Mouse (Mus musculus) heart, postnatal 0 days (tissue): Measurements from ENCODE around the gene Urod. TPM values are rescaled to one million over a fixed set of nuclear protein-coding genes. Genes with fewer than 3 reads are reported as not detected.

Experiments
- ATAC-seq: fragments of 200-750 bp; cut with Nextera tagmentation; 2 replicates; pipeline ENCODE4 v1.8.0; 2017; ENCODE audit warnings: low read depth, moderate number of reproducible peaks, moderate library complexity; ENCODE audit not compliant: insufficient read depth
- DNase-seq: peaks from one replicate; pipeline ENCODE4 v3.0.0-alpha.2; 2016; ENCODE audit warnings: low spot score
- H3K27ac ChIP-seq: fragments of 300-500 bp; sonication (generic); 2 replicates; pipeline ENCODE4 v1.5.1; 2014; ENCODE audit warnings: low read depth, mild to moderate bottlenecking
- H3K27me3 ChIP-seq: fragments of 300-500 bp; sonication (generic); 2 replicates; pipeline ENCODE4 v1.6.1; 2014; ENCODE audit warnings: low read length, mixed read lengths; ENCODE audit not compliant: control insufficient read depth, insufficient read depth
- H3K36me3 ChIP-seq: fragments of 300-500 bp; sonication (generic); replicated peaks from 2 replicates; pipeline ENCODE4 v1.6.1; 2014; ENCODE audit warnings: low read length, mixed read lengths; ENCODE audit not compliant: control insufficient read depth, insufficient read depth
- H3K4me1 ChIP-seq: fragments of 300-500 bp; sonication (generic); 2 replicates; pipeline ENCODE4 v1.6.1; 2014; ENCODE audit warnings: antibody characterized with exemption; ENCODE audit not compliant: control insufficient read depth, insufficient read depth
- H3K4me2 ChIP-seq: fragments of 300-500 bp; sonication (generic); 2 replicates; pipeline ENCODE4 v1.6.1; 2014; ENCODE audit warnings: low read depth, mild to moderate bottlenecking, low read length, moderate library complexity
- H3K4me3 ChIP-seq: fragments of 300-500 bp; sonication (generic); 2 replicates; pipeline ENCODE4 v1.5.1; 2014; ENCODE audit warnings: low read depth, low read length
- H3K9ac ChIP-seq: fragments of 300-500 bp; sonication (generic); replicated peaks from 2 replicates; pipeline ENCODE4 v1.6.1; 2014; ENCODE audit warnings: low read depth, low read length, mixed read lengths
- H3K9me3 ChIP-seq: fragments of 300-500 bp; sonication (generic); replicated peaks from 2 replicates; pipeline ENCODE4 v1.6.1; 2016; ENCODE audit warnings: low read length; ENCODE audit not compliant: control insufficient read depth
- CTCF ChIP-seq: IDR thresholded peaks from 2 replicates; pipeline ENCODE4 v1.5.1; 2016; ENCODE audit warnings: antibody characterized with exemption, control low read depth, low read depth
- EP300 ChIP-seq: IDR thresholded peaks from 2 replicates; pipeline ENCODE4 v1.6.1; 2016; ENCODE audit warnings: antibody characterized with exemption, low read depth
- WGBS: fragments of 180-500 bp; shearing (Covaris S2); extraction: QIAGEN DNeasy Blood & Tissue Kit; methylation state at CpG from one replicate; pipeline ENCODE4 v1.1.7; 2014; 5-methylcytosine and 5-hydroxymethylcytosine counted together
- polyA plus RNA-seq: library from polyadenylated mRNA; unstranded; fragments of >200 nt; fragmentation: Nextera tagmentation; extraction: Ambion mirVana; gene quantifications from 2 replicates; pipeline ENCODE4 v1.2.1, GENCODE M21; 2015
- total RNA-seq: library from RNA; depleted of rRNA; stranded (reverse); fragments of >200 nt; gene quantifications from 2 replicates; pipeline ENCODE4 v1.2.3, GENCODE M21; 2014; ENCODE audit warnings: low replicate concordance

The Urod gene
- total and polyA plus RNA-seq, 2 experiments from 2014 or later: 103 to 110 TPM

DNA sequence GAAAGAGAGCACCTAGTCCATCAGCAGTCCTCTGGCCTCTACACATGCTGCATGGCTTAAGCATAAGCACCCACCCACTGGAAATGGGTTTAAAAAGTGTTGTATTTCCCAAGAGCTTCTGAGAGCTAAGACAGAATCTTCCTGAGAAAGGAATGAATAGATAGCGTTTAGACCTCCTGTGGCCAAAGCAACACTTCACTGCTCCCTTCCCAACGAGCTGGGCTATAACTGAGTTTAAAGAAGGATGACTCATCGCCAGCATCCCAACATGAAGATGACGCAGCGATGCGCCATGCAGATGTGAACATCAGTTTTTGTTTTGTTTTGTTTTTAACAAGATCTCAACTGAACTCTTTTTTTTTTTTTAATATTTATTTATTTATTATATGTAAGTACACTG is 19.4 kb upstream of the Urod start:
- H3K27ac ChIP-seq: no peak overlapping the region

DNA sequence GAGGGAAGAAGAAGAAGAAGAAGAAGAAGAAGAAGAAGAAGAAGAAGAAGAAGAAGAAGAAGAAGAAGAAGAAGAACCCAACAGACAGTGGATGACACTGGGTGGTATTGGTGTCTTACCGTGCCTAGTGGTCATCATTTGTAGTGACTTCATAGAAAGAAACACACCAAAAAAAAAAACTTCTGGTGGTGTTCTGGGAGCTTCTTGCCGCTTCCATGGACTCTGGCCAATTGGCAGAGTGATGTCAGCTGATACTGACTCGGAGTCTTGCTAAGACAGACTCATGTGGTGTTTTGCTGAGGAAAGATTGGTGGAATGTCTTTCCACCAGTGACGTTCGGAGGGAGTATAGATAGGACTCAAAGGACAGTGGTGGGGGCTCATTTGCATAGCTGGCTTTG is 16.0 kb upstream of the Urod start:
- Histone ChIP-seq H3K27me3 (no peaks in the 10 kb centered on the region), H3K36me3 (no peaks in the 10 kb centered on the region), H3K4me2 (no peak overlapping the region), H3K4me1 (no peaks in the 10 kb centered on the region), H3K9ac (no peak overlapping the region), H3K4me3 (no peak overlapping the region), H3K9me3 (no peaks in the 10 kb centered on the region), H3K27ac (no peak overlapping the region)
- TF ChIP-seq CTCF (no peak), EP300 (no peak)
- no peak for ATAC-seq
- DNase-seq: no peak
- 62% methylated on average over 5 of the region's 5 CpGs for WGBS

More for the DNA sequence above, 19.4 kb upstream of the Urod start:
- Histone ChIP-seq H3K9me3 (no peaks in the 10 kb centered on the region), H3K9ac (no peak overlapping the region), H3K27me3 (no peaks in the 10 kb centered on the region), H3K4me1 (no peaks in the 10 kb centered on the region), H3K36me3 (no peaks in the 10 kb centered on the region), H3K4me2 (no peak overlapping the region), H3K4me3 (no peak overlapping the region)
- TF ChIP-seq EP300 (no peak), CTCF (no peak)
- ATAC-seq: no peak
- WGBS: 72% methylated on average over 6 of the region's 6 CpGs
- no peak for DNase-seq

DNA sequence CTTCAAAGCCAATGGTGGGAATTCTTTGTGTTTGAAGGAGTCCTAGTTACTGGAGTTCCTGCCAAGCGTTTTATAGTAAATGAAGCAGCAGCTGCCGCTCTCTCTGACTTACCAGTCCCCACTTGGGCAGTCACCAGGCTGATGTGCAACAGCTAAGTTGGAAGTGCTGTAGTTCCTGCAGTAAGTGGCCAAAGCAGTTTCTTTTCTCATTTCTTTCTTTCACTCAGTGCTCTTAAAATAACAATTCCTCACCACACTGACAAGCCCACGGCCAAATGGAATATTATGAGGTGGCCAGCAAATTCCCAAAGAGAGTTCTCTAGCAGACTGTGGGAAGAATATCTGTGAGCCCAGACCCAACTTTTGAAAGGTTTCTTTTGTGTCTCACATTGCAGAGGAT is 12.8 kb upstream of the Urod start:
- no peaks in the 10 kb centered on the region for H3K4me1 ChIP-seq
- H3K27me3 ChIP-seq: no peaks in the 10 kb centered on the region
- H3K9me3 ChIP-seq: no peaks in the 10 kb centered on the region
- no peak overlapping the region for H3K4me2 ChIP-seq
- TF ChIP-seq CTCF (no peak), EP300 (no peak)
- peaks cover 21% of the 10 kb centered on the region for H3K36me3 ChIP-seq
- no peak overlapping the region for H3K9ac ChIP-seq
- no peak overlapping the region for H3K4me3 ChIP-seq
- ATAC-seq (no peak), DNase-seq (no peak)
- 56% methylated on average over 3 of the region's 3 CpGs for WGBS
- H3K27ac ChIP-seq: no peak overlapping the region

DNA sequence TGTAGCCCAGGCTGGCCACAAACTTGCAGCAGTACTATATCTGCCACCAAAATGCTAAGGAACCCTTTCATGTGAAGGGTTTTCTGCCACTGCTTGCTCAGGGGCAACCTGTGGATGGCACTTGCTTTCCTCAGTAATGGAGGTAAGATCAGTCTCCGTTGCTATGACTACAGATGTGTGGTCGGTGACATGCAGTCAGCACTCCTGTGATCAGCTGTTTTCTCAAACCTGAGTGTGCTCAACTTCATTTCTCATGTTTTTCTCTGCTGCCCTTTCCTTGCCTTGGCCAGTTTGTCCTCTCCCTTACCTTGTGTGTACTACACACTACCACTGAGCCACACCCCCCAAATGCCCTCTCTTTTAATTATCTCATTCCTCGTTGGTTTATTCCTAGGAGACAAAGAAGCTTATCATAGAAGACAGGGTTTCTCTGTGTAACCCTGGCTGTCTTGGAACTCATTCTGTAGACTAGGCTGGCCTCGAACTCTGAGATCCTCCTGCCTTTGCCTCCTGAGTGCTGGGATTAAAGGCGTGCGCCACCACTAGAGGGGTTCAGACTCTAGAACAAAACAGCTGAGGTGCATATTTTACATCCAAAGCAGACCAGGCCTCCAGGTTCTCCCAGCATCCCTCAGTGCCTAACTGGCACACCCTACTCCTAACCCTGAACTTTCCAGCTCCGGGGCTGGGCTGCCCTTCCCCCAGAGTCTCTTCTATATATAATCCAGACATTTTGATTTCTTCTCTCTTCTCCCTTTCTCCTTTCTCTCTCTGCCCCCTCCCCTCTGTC is 11.6 kb upstream of the Urod start:
- peaks cover 32% of the 10 kb centered on the region for H3K36me3 ChIP-seq
- no peak overlapping the region for H3K27ac ChIP-seq
- H3K4me3 ChIP-seq: no peak overlapping the region
- H3K9ac ChIP-seq: no peak overlapping the region
- no peaks in the 10 kb centered on the region for H3K27me3 ChIP-seq
- ATAC-seq: no peak
- TF ChIP-seq EP300 (no peak), CTCF (0 out of 2 replicates have a peak, but pooled peaks have one; percentile 2)
- 60% methylated on average over 7 of the region's 7 CpGs for WGBS
- DNase-seq: no peak
- H3K9me3 ChIP-seq: no peaks in the 10 kb centered on the region
- H3K4me2 ChIP-seq: no peak overlapping the region
- H3K4me1 ChIP-seq: no peaks in the 10 kb centered on the region

DNA sequence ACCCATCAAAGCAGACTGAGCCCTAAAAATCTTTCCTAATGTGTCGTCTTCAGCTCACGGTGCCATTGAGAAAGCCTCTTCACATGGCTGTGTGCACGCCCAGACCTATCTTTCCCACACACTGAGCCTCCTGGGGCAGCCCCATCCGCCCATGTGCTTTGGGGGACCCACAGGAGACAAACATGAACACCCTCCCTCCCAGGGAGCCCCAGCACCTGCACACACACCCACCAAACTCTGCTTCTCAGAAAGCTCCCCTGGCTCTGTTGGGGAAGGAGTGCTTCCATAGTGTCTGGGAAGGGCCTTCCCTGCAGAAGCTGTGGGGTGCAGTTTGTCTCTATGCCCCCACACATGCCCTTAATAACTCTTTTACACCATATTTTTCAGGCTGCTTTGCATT is 10.4 kb upstream of the Urod start:
- H3K4me3 ChIP-seq: no peak overlapping the region
- no peaks in the 10 kb centered on the region for H3K4me1 ChIP-seq
- no peak overlapping the region for H3K9ac ChIP-seq
- H3K9me3 ChIP-seq: no peaks in the 10 kb centered on the region
- 75% methylated on average over 4 of the region's 4 CpGs for WGBS
- DNase-seq: no peak
- no peaks in the 10 kb centered on the region for H3K27me3 ChIP-seq
- H3K4me2 ChIP-seq: no peak overlapping the region
- no peak for ATAC-seq
- H3K36me3 ChIP-seq: peaks cover 44% of the 10 kb centered on the region
- TF ChIP-seq CTCF (no peak), EP300 (no peak)
- H3K27ac ChIP-seq: no peak overlapping the region
